Mouse (Mus musculus) forebrain, embryonic 14.5 days (tissue): Measurements from ENCODE around the gene Rbbp9. TPM values are rescaled to one million over a fixed set of nuclear protein-coding genes. Genes with fewer than 3 reads are reported as not detected.
"Not testable (repeated sequence)": the region's sequence is repeated elsewhere in the genome, so short reads cannot be mapped to it uniquely, and the experiment has no call there.

Experiments used
- ATAC-seq: fragments of 200-750 bp; cut with Nextera tagmentation; 2 replicates; pipeline ENCODE4 v1.8.0; 2017; ENCODE audit warnings: mild to moderate bottlenecking, moderate library complexity
- DNase-seq: peaks from one replicate; pipeline ENCODE4 v3.0.0-alpha.2; 2015; ENCODE audit warnings: low spot score
- H3K27ac ChIP-seq: fragments of 300-500 bp; sonication (generic); 2 replicates; pipeline ENCODE4 v1.5.1; 2014; ENCODE audit warnings: low read depth, mild to moderate bottlenecking, control low read depth, low read length, moderate library complexity
- H3K27me3 ChIP-seq: fragments of 300-500 bp; sonication (generic); replicated peaks from 2 replicates; pipeline ENCODE4 v1.6.1; 2014; ENCODE audit warnings: low read length, control low read depth, mixed read lengths; ENCODE audit not compliant: control insufficient read depth, insufficient read depth
- H3K36me3 ChIP-seq: fragments of 300-500 bp; sonication (generic); 2 replicates; pipeline ENCODE4 v1.6.1; 2014; ENCODE audit warnings: low read length, control low read depth; ENCODE audit not compliant: control insufficient read depth, insufficient read depth
- H3K4me1 ChIP-seq: fragments of 300-500 bp; sonication (generic); 2 replicates; pipeline ENCODE4 v1.6.1; 2014; ENCODE audit warnings: antibody characterized with exemption, low read length, control low read depth; ENCODE audit not compliant: control insufficient read depth, insufficient read depth
- H3K4me2 ChIP-seq: fragments of 300-500 bp; sonication (generic); 2 replicates; pipeline ENCODE4 v1.6.1; 2014; ENCODE audit warnings: mild to moderate bottlenecking, control low read depth, low read length
- H3K4me3 ChIP-seq: fragments of 300-500 bp; sonication (generic); 2 replicates; pipeline ENCODE4 v1.5.1; 2014; ENCODE audit warnings: low read depth, low read length, control low read depth
- H3K9ac ChIP-seq: fragments of 300-500 bp; sonication (generic); 2 replicates; pipeline ENCODE4 v1.6.1; 2014; ENCODE audit warnings: mild to moderate bottlenecking, low read length, control low read depth, moderate library complexity
- H3K9me3 ChIP-seq: fragments of 300-500 bp; sonication (generic); replicated peaks from 2 replicates; pipeline ENCODE4 v1.6.1; 2016; ENCODE audit warnings: low read length, control low read depth, mixed read lengths; ENCODE audit not compliant: control insufficient read depth
- WGBS: fragments of 180-500 bp; shearing (Covaris S2); extraction: QIAGEN DNeasy Blood & Tissue Kit; methylation state at CpG from one replicate; pipeline ENCODE4 v1.1.7; 2014; 5-methylcytosine and 5-hydroxymethylcytosine counted together
- polyA plus RNA-seq: library from polyadenylated mRNA; unstranded; fragments of >200 nt; fragmentation: Nextera tagmentation; extraction: Ambion mirVana; gene quantifications from 2 replicates; pipeline ENCODE4 v1.2.1, GENCODE M21; 2014

The Rbbp9 gene
- polyA plus RNA-seq = 65.0 and 71.1 TPM in 2 replicates

DNA sequence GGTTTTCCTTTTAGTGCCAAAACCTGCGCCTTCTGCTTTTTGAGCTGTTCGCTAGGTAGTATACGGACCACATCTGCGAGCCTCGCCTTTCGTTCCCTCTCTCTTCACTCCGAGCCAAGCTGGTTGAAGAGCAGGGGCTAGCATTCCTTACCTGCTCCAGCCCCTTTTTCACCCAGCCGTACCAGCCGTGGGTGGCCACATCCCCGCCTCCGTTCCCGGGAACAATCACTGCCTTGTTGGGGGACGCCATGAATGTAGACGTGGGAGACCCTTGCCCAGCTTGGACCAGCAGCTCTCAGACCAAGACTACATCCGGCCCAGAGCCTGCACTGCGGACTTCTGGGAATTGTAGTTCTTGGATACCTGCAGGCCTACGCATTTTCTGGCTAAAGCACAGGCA is at the start of gene Rbbp9:
Gene Rbbp9 (minus strand): TSS at position 341 of the 400 bp plus-strand sequence.
- H3K4me3 ChIP-seq = peak within 1 kb of the TSS; percentile 70
- no peaks in the 10 kb centered on the region for H3K27me3 ChIP-seq
- peaks cover 23% of the 10 kb centered on the region for H3K36me3 ChIP-seq
- peak within 1 kb of the TSS; percentile 61 for H3K4me2 ChIP-seq
- ATAC-seq (peak; percentile 98), DNase-seq (peak; percentile 92)
- peaks cover 2% of the 10 kb centered on the region; the same call in 1 of the 2 replicates for H3K4me1 ChIP-seq
- peak within 1 kb of the TSS; percentile 72; the same call in 1 of the 2 replicates for H3K27ac ChIP-seq
- peak within 1 kb of the TSS; percentile 85 for H3K9ac ChIP-seq
- under 1% methylated on average over 17 of the region's 17 CpGs for WGBS
- no peaks in the 10 kb centered on the region for H3K9me3 ChIP-seq

DNA sequence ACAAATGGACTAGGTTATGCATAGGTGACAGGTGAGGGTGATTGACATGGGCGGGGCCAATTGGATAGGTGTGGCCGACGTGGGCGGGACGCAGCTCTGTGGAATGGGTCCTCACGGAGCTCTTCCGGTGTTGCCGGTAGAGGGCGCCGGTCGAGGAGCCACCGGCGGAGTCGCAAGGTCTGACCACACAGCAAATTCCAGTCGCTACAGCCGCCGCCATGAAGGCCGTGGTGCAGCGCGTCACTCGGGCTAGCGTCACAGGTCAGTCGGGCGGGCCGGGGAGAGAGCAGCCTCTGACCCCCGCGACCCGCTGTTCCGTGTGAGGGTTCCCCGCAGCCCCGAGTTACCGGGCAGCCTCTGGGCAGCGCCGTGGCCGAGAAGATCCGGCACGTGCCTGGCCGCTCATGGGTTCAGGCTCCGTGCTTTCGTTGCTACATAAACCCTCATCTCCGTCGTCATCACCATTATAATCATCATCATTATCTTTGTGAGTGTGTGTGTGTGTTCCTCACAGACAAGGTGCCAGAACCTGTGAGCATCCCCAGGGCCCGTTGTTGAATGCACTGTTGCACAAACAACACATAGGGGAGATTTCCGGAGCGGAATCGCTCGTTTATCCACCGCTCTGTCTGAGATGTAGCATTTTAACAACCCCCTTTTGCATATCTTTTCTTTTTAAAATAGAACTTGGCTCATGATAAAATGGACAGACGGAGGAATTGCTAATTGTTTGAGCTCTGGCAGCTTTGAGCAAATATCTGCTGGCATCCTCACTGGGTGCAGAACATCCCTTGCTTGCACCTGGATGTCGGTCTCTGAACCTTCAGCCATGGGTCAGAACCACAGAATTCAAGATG is 49.4 kb upstream of the Rbbp9 start, which contains the start of gene Dtd1:
Gene Dtd1 (plus strand): TSS at position 67 of the 857 bp plus-strand sequence.
- Histone ChIP-seq H3K27me3 (no peaks in the 10 kb centered on the region), H3K9me3 (no peaks in the 10 kb centered on the region), H3K27ac (peak within 1 kb of the TSS; percentile 63), H3K4me1 (no peaks in the 10 kb centered on the region), H3K4me2 (peak within 1 kb of the TSS; percentile 65), H3K36me3 (no peaks in the 10 kb centered on the region), H3K9ac (peak within 1 kb of the TSS; percentile 80), H3K4me3 (peak within 1 kb of the TSS; percentile 60)
- ATAC-seq (peak; percentile 95), DNase-seq (peak; percentile 83)
- under 1% methylated on average over 48 of the region's 50 CpGs for WGBS

DNA sequence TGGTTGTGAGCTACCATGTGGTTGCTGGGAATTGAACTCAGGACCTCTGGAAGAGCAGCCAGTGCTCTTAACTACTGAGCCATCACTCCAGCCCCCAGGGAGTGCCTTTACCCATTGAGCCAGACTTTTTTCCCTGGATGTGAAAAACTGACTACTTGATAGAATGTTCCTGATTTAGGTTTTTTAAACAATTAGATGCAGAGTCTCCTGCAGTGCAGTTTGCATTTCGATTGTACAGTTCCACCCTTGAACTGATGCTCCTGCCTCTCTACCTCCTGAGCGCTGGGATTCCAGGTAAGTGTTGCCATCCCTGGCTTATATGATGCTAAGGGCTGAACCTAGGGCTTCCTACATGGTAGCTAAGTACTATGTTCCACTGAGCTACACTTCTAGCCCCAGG is 47.3 kb upstream of the Rbbp9 start:
- H3K36me3 ChIP-seq = no peaks in the 10 kb centered on the region
- H3K9ac ChIP-seq = no peak overlapping the region
- no peak overlapping the region for H3K4me2 ChIP-seq
- H3K4me1 ChIP-seq = peaks cover 3% of the 10 kb centered on the region; the same call in 1 of the 2 replicates
- H3K27ac ChIP-seq = no peak overlapping the region
- no peaks in the 10 kb centered on the region for H3K27me3 ChIP-seq
- 60% methylated on average over 2 of the region's 2 CpGs for WGBS
- H3K4me3 ChIP-seq = no peak overlapping the region
- no peaks in the 10 kb centered on the region for H3K9me3 ChIP-seq
- DNase-seq (no peak), ATAC-seq (no peak)

DNA sequence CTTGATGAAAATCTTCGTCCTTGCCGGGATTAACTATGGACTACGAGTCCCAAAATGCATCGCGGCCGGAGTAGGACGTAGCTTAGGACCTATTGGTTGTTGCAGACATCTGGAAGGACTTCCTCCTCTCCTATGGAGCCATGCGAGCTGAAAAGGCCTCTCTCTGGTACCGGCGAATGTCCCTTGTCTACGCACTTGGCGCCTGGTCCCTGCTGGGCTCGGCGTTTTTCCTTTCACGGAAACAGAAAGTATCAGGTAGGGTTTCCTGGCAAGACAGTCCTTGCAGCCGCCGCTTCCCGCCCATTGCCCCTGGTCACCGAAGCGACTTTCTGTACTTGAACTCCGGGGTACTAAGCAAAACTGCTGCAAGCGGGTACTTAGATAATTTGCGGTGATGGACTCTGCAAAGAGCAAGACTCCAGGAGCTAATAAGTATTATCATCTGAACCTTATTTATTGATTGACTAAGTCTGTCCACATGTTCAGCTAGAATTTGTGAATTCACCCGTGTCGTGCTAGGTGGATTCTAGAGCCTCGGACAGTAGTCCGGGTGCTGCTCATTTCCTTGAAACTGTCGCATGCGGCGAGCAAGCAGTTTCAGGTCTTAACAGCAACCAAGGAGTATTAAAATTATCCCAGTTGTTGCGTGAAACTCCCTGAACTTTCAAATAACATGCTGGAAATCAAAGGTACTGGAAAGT is 43.4 kb upstream of the Rbbp9 start, which contains the start of gene Smim26:
Gene Smim26 (plus strand): TSS at position 104 of the 701 bp plus-strand sequence.
- peaks cover 6% of the 10 kb centered on the region; the same call in 1 of the 2 replicates for H3K36me3 ChIP-seq
- peak within 1 kb of the TSS; percentile 66 for H3K9ac ChIP-seq
- H3K4me2 ChIP-seq = peak within 1 kb of the TSS; percentile 64
- H3K4me1 ChIP-seq = peaks cover 3% of the 10 kb centered on the region; the same call in 1 of the 2 replicates
- no peaks in the 10 kb centered on the region for H3K27me3 ChIP-seq
- H3K9me3 ChIP-seq = no peaks in the 10 kb centered on the region
- WGBS = 1% methylated on average over 31 of the region's 31 CpGs
- H3K27ac ChIP-seq = no peak within 1 kb of the TSS
- ATAC-seq (peak; percentile 99), DNase-seq (peak; percentile 93)
- H3K4me3 ChIP-seq = peak within 1 kb of the TSS; percentile 48

DNA sequence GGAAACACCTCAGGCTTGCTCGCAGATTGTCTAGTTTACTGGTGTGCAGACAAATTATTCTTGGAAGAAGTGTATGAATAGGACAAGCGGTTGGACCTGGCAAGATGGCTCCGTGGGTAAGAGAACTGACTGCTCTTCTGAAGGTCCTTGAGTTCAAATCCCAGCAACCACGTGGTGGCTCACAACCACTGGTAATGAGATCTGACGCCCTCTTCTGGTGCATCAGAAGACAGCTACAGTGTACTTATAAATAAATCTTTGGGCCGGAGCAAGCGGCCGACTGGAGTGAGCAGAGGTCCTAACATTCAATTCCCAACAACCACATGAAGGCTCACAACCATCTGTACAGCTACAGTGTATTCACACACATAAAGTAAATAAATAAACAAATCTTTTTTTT is 42.4 kb upstream of the Rbbp9 start:
- ATAC-seq, DNase-seq, H3K27ac ChIP-seq, H3K27me3 ChIP-seq, H3K4me2 ChIP-seq, H3K9me3 ChIP-seq, H3K4me1 ChIP-seq, H3K9ac ChIP-seq, H3K4me3 ChIP-seq: not testable (repeated sequence)
- WGBS = 69% methylated on average over 8 of the region's 8 CpGs
- peaks cover 13% of the 10 kb centered on the region; the same call in 1 of the 2 replicates for H3K36me3 ChIP-seq

DNA sequence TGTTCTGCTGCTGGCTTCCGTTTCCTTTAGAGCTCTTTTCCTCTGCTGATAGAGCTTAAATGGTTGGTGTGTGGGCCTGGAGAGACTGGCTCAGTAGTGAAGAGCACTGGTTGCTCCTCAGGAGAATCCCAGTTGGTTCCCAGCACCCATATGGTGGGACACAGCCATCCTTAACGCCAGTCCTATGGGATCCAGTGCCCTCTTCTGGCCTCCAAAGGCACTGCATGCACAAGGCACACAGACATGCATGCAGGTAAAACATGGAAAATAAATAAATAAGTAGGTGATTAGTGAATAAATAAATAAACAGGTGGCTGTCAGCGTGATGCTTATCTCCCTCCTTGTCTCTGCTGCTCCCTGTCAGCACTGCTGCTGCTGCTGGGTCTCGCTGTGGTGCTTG is 38.1 kb upstream of the Rbbp9 start:
- Histone ChIP-seq H3K4me1 (no peaks in the 10 kb centered on the region), H3K4me2 (no peak overlapping the region), H3K27me3 (no peaks in the 10 kb centered on the region), H3K9me3 (no peaks in the 10 kb centered on the region), H3K27ac (no peak overlapping the region), H3K36me3 (peaks cover 50% of the 10 kb centered on the region), H3K9ac (no peak overlapping the region), H3K4me3 (no peak overlapping the region)
- no peak for ATAC-seq
- 81% methylated on average over 4 of the region's 4 CpGs for WGBS
- DNase-seq = no peak

DNA sequence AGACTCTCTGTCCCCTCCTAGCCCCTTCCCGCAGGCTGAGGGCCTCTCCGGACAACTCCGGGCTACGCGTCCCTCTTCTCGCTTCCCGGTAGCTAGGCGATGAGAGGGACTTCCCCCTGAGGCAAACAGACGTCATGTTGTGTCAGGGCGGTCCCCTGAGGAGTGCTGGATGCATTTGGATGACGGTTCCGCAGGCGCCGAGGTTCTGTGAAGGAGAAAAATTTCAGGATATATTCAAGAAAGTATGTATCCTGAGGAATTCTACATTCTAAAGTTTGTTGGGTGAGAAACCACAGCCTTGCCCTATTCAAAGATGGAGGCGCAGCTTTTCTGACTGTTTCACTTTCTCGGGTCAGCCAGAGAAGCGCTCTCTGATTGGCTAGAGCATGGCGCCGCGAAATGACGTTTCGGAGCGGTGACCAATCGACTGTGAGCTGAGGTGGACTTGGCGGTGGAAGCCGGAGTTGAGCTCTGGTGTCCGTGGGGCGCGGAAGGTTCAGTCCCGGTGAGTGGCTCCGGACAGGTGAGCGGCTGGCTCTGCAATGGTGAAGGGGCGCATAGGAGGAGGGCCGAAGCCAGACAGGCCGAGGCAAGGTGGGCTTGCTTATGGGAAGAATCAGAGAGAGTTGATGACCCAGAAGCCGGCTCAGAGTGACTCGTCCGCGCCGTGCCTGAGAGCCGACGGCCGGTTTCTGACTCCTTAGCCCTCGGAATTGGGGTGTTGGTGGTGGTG is 5.3 kb upstream of the Rbbp9 start, which contains the start of gene Sec23b:
Gene Sec23b (plus strand): TSS at position 410 of the 733 bp plus-strand sequence.
- Histone ChIP-seq H3K4me3 (peak within 1 kb of the TSS; percentile 64), H3K27ac (peak within 1 kb of the TSS; percentile 75), H3K4me1 (peaks cover 4% of the 10 kb centered on the region; the same call in 1 of the 2 replicates), H3K27me3 (no peaks in the 10 kb centered on the region), H3K36me3 (peaks cover 5% of the 10 kb centered on the region; the same call in 1 of the 2 replicates), H3K9me3 (no peaks in the 10 kb centered on the region), H3K9ac (peak within 1 kb of the TSS; percentile 65), H3K4me2 (peak within 1 kb of the TSS; percentile 64)
- WGBS = under 1% methylated on average over 44 of the region's 44 CpGs
- peak; percentile 99 for ATAC-seq
- peak; percentile 98 for DNase-seq

DNA sequence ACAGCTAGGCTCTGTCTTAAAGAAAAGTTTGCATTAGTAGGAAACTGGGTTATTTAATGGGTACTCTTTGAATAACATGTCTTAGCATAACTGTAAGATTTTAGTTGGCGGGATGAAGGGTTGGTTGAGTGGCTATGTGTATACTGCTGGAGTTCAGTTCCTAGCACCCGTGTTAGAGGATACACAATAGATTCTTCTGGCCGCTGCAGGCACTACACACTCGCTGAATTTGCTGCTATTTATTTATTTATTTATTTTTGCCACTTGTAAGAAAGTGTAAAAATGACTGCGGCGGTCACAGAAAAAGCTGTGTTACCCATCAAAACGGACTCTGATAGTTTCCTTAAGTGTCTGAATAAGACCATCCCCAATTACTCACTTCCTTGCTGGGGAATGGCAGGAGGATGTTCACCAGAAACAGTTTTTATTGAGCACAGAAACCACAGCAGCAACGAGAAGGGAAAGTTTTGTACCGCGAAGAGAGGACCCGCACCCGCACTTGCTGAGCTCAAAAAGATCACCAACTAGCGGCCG is 4.7 kb upstream of the Rbbp9 start:
- peak overlapping the region; percentile 64 for H3K4me3 ChIP-seq
- H3K4me2 ChIP-seq = peak overlapping the region; percentile 64
- peaks cover 4% of the 10 kb centered on the region; the same call in 1 of the 2 replicates for H3K4me1 ChIP-seq
- peak; percentile 24 for DNase-seq
- no peaks in the 10 kb centered on the region for H3K9me3 ChIP-seq
- H3K27ac ChIP-seq = peak overlapping the region; percentile 75
- H3K27me3 ChIP-seq = no peaks in the 10 kb centered on the region
- 4% methylated on average over 14 of the region's 14 CpGs for WGBS
- peaks cover 5% of the 10 kb centered on the region; the same call in 1 of the 2 replicates for H3K36me3 ChIP-seq
- ATAC-seq = peak; percentile 4; the same call in 1 of the 2 replicates
- peak overlapping the region; percentile 65 for H3K9ac ChIP-seq
